Comparison of ENCODE assay signal across 7 mouse cellular contexts in the genomic region with DNA sequence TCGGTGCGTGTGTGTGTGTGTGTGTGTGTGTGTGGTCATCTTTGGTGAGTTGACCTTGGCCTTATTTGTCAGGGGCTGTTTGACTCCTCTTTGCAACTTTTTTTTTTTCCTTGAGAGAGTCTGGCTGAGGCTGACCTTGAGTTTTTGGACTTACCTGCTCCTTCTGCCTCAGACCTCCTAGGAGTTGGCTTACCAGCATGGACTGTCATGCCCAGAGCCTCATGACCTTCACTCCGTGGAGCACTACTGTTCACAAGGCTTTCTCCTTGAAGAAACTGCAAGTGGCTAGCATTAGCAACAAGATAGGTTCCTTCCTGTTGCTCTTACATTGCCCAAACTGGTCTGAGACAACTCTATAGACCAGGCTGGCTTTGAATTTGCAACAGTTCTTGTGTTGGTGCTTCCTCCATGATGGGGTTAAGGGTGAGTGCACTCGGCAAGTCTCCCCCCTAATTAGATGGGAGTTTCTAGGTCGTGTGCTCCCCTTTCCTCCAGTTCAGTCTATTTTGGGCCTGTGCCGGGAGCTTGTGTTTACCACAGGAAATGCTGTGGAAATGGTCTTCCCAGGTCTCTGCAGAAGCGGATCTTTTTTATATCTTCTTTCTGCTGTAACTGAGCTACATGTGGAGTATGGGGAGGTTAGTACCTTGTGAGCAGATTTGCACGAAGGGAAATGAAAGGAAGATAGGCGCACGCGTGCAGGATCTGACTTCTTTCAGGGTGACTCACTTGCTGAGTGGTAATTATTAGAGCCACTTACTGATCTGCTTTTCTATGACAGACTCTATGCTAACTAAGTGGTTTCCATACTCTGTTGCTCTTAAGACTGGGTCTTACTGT. TPM values are rescaled to one million over a fixed set of nuclear protein-coding genes. Genes with fewer than 3 reads are reported as not detected.
DNase-seq lines count a peak whose midpoint lies in the region; ATAC-seq and TF ChIP-seq lines count a peak whose summit lies in the region.

No protein-coding gene starts in this region.

- DNase-seq in midbrain, postnatal 0 days (ENCODE audit: low spot score): no peak
- DNase-seq in midbrain, embryonic 14.5 days: no peak
- DNase-seq in kidney, postnatal 10 days: peak; percentile 55
- no peak for DNase-seq in stomach, postnatal 0 days (ENCODE audit: low spot score)
- no peak for DNase-seq in cerebellum, adult 11 months

- H3K4me2 ChIP-seq in midbrain, postnatal 0 days (ENCODE audit: low read depth, low read length, poor library complexity, severe bottlenecking): no peak overlapping the region
- H3K4me2 ChIP-seq in midbrain, embryonic 14.5 days (ENCODE audit: low read length): no peak overlapping the region
- H3K4me2 ChIP-seq in stomach, postnatal 0 days (replicated peaks; ENCODE audit: low read depth): no peak overlapping the region

- no peak for TF ChIP-seq EP300 in stomach, postnatal 0 days (optimal IDR thresholded peaks at IDR 0.05)

- no peak overlapping the region for H3K9ac ChIP-seq in midbrain, postnatal 0 days (replicated peaks; ENCODE audit: low read length, poor library complexity, severe bottlenecking)
- no peak overlapping the region for H3K9ac ChIP-seq in midbrain, embryonic 14.5 days (replicated peaks; ENCODE audit: low read length)
- H3K9ac ChIP-seq in stomach, postnatal 0 days (ENCODE audit: low read length): no peak overlapping the region

- no peaks in the 10 kb centered on the region for H3K27me3 ChIP-seq in midbrain, postnatal 0 days (ENCODE audit: insufficient read depth, low read length)
- no peaks in the 10 kb centered on the region for H3K27me3 ChIP-seq in midbrain, embryonic 14.5 days (ENCODE audit: control insufficient read depth, insufficient read depth, low read length)
- H3K27me3 ChIP-seq in stomach, postnatal 0 days (ENCODE audit: control insufficient read depth, insufficient read depth, low read length): no peaks in the 10 kb centered on the region

- TF ChIP-seq CTCF in midbrain, postnatal 0 days (IDR thresholded peaks at IDR 0.05): no peak
- TF ChIP-seq CTCF in stomach, postnatal 0 days (IDR thresholded peaks at IDR 0.05; ENCODE audit: low read depth): no peak

- 85% methylated on average over 11 of the region's 11 CpGs for whole genome bisulfite sequencing in midbrain, postnatal 0 days
- WGBS in midbrain, embryonic 14.5 days: 93% methylated on average over 11 of the region's 11 CpGs
- WGBS in stomach, postnatal 0 days: 77% methylated on average over 11 of the region's 11 CpGs

- H3K27ac ChIP-seq in midbrain, postnatal 0 days (ENCODE audit: low read depth, low read length): 0 out of 2 replicates have a peak overlapping the region, but pooled peaks have one; percentile 0
- H3K27ac ChIP-seq in midbrain, embryonic 14.5 days (replicated peaks; ENCODE audit: low read depth, low read length): no peak overlapping the region
- 0 out of 2 replicates have a peak overlapping the region, but pooled peaks have one; percentile 35 for H3K27ac ChIP-seq in stomach, postnatal 0 days (replicated peaks)

- H3K4me3 ChIP-seq in midbrain, postnatal 0 days (ENCODE audit: low read depth, low read length): no peak overlapping the region
- H3K4me3 ChIP-seq in midbrain, embryonic 14.5 days (replicated peaks; ENCODE audit: low read depth, low read length): no peak overlapping the region
- no peak overlapping the region for H3K4me3 ChIP-seq in stomach, postnatal 0 days (ENCODE audit: low read depth, low read length)

- ATAC-seq in midbrain, postnatal 0 days (ENCODE audit: low FRiP score): no peak
- no peak for ATAC-seq in midbrain, embryonic 14.5 days (ENCODE audit: low FRiP score, low TSS enrichment)
- peak; percentile 47 for ATAC-seq in granulocyte monocyte progenitor cell, adult 5-6 weeks (replicated peaks; ENCODE audit: poor library complexity, severe bottlenecking)
- no peak for ATAC-seq in stomach, postnatal 0 days (ENCODE audit: low FRiP score, low TSS enrichment)
- no peak for ATAC-seq in megakaryocyte-erythroid progenitor cell, adult 5-6 weeks (replicated peaks; ENCODE audit: low FRiP score, low TSS enrichment, poor library complexity, severe bottlenecking)

- peaks cover 5% of the 10 kb centered on the region; the same call in 1 of the 2 replicates for H3K36me3 ChIP-seq in midbrain, postnatal 0 days (ENCODE audit: insufficient read depth, low read length)
- peaks cover 61% of the 10 kb centered on the region for H3K36me3 ChIP-seq in midbrain, embryonic 14.5 days (ENCODE audit: control insufficient read depth, insufficient read depth, low read length)
- peaks cover 2% of the 10 kb centered on the region; the same call in 1 of the 2 replicates for H3K36me3 ChIP-seq in stomach, postnatal 0 days (ENCODE audit: control insufficient read depth, insufficient read depth, low read length)

- 0 out of 2 replicates have a peak, but pooled peaks cover 3% of the 10 kb centered on the region for H3K4me1 ChIP-seq in midbrain, postnatal 0 days (ENCODE audit: insufficient read depth, low read length)
- no peaks in the 10 kb centered on the region for H3K4me1 ChIP-seq in midbrain, embryonic 14.5 days (ENCODE audit: control insufficient read depth, insufficient read depth, low read length)
- H3K4me1 ChIP-seq in stomach, postnatal 0 days (replicated peaks; ENCODE audit: control insufficient read depth, insufficient read depth): no peaks in the 10 kb centered on the region

- no peaks in the 10 kb centered on the region for H3K9me3 ChIP-seq in midbrain, postnatal 0 days (ENCODE audit: low read length)
- H3K9me3 ChIP-seq in midbrain, embryonic 14.5 days (ENCODE audit: control insufficient read depth, low read length): no peaks in the 10 kb centered on the region
- H3K9me3 ChIP-seq in stomach, postnatal 0 days (ENCODE audit: control insufficient read depth, low read length): no peaks in the 10 kb centered on the region

RNA-seq across cellular contexts. Expression of a gene that starts 54.0 kb away (rescaled TPM):
- total RNA-seq in midbrain, postnatal 0 days (2014; rRNA removed): 3.2 and 3.3 TPM in 2 replicates
- 8.9 and 10.0 TPM in 2 replicates for polyA plus RNA-seq in midbrain, postnatal 0 days (2015; fragmentation: Nextera tagmentation; extraction: Ambion mirVana)
- 6.9 and 7.9 TPM in 2 replicates for polyA plus RNA-seq in midbrain, embryonic 14.5 days (2014; fragmentation: Nextera tagmentation; extraction: Ambion mirVana)
- 3.4 and 4.0 TPM in 2 replicates for total RNA-seq in granulocyte monocyte progenitor cell, adult 5-6 weeks (2014; fragmentation: Nextera tagmentation)
- 2.6 and 6.5 TPM in 2 replicates for total RNA-seq in granulocyte monocyte progenitor cell, adult 5-6 weeks (2017)
- polyA plus RNA-seq in stomach, postnatal 0 days (2015; fragmentation: Nextera tagmentation; extraction: Ambion mirVana): 6.1 and 6.3 TPM in 2 replicates
- 1.4 and 7.1 TPM in 2 replicates for total RNA-seq in megakaryocyte-erythroid progenitor cell, adult 5-6 weeks (2014; fragmentation: Nextera tagmentation)
- total RNA-seq in megakaryocyte-erythroid progenitor cell, adult 5-6 weeks (2017): 5.2 and 9.3 TPM in 2 replicates

RNA-seq across cellular contexts. Expression of a gene that starts 54.4 kb away (rescaled TPM):
- 268 and 307 TPM in 2 replicates for total RNA-seq in midbrain, postnatal 0 days (2014; rRNA removed)
- 132 and 145 TPM in 2 replicates for polyA plus RNA-seq in midbrain, postnatal 0 days (2015; fragmentation: Nextera tagmentation; extraction: Ambion mirVana)
- polyA plus RNA-seq in midbrain, embryonic 14.5 days (2014; fragmentation: Nextera tagmentation; extraction: Ambion mirVana): 93.3 and 102 TPM in 2 replicates
- 0.60 and 5.4 TPM in 2 replicates for total RNA-seq in granulocyte monocyte progenitor cell, adult 5-6 weeks (2014; fragmentation: Nextera tagmentation)
- 20.9 and 28.4 TPM in 2 replicates for total RNA-seq in granulocyte monocyte progenitor cell, adult 5-6 weeks (2017)
- polyA plus RNA-seq in stomach, postnatal 0 days (2015; fragmentation: Nextera tagmentation; extraction: Ambion mirVana): 116 TPM in 2 replicates
- 4.1 TPM in 2 replicates for total RNA-seq in megakaryocyte-erythroid progenitor cell, adult 5-6 weeks (2014; fragmentation: Nextera tagmentation)
- 16.5 and 48.7 TPM in 2 replicates for total RNA-seq in megakaryocyte-erythroid progenitor cell, adult 5-6 weeks (2017)
